Mouse (Mus musculus): ENCODE data around the gene Tmem80. TPM values are rescaled to one million over a fixed set of nuclear protein-coding genes. Genes with fewer than 3 reads are reported as not detected.

The Tmem80 gene
- total RNA-seq, 2 experiments from 2014 or later, result 29.2 to 30.5 TPM

- DNase-seq (ENCODE audit: low spot score in 2 of 2), result no peak
Measured at GRCm38 (mm10) chr7:141319446-141319845, 8.1 kb upstream of the Tmem80 start.

DNA sequence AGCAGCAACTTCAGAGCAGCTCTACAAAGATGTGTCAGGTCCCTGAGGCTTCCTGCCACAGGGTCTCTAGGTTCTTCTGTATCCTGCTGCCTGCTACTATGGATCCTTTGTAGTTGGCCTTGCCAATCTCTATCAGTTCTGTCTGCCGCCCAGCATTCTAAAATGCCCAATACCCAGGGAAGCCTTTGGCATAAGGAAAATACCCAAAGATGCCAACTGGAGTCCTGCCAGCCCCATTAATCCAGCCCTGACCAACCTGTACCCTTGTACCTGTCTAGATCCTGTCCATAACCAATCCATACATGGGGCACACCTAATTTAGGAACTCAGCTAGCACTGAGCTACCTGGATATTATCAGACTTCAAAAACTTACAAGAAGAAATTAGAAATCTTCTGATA, 2.9 kb upstream of the Tmem80 start:
- no peak for DNase-seq (ENCODE audit: low spot score in 2 of 2)

DNA sequence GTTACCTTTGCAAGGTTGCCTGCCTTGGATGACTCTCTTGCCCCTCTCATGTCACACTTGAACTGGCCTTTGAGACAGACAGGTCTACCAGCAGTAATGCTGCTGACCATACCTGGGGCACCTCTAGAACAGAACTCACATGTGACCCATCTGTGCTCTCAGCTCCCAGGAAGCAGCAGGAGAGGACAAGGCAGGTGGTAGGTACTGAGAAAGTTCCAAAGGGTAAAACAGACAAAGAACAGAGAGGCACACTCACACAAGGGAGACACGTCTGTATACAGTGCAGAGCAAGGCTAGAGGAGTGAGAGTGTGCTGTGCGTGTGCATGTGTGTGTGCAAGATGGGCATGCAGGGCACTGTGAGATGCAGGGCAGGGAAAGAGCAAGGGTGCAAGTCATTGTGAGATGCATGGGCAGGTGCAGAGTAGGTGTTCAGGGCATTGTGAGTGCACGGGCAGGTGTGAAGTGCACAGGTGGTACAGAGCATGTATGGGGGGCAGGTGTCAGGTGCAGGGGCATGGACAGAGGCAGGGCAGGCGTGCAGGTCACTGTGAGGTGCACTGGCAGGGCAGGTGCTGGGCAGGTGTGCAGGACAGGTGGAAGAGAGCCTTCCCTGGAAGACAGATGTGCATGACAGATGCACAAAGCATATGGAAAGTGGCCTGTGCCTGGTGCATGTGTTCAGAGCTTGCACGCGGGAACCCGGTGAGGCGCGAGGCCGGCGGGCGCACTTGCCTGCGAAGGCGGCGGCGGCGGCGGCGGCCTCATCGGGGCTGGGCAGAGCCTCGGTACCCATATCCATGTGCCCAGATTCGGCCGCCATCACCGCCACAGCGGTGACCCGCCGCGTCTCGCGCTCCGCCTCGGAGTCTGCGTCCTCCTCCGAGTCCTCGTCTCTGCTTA, 743 bp upstream of the Tmem80 start:
- no peak for DNase-seq (ENCODE audit: low spot score in 2 of 2)

DNA sequence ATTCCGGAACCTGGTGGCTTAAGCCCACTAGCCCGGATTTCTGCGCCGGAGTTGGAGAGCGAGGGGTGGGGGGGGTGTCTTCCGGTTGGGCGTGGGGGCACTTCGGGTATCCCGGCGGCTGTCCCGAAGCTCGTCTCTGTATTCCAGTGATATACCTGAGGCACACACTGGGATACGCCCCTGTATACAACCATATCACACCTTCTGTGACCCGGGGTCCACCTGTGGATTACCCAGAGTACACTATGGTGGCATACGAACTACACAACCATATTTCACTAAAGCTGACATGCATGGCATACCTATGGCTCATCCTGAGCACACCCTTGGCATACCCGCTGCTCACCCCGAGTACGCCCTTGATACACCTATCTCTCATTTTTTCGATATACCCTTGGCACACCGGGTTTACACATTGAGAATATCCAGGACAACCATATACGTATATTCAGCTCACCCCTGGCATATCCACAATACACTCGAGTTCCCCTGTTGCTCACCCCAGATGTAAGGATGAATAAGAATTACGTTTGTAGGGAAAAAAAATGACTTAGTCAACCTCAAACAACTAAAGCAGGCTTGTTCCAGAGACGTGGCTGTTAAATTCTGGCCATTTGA, 943 bp downstream of the Tmem80 start:
- DNase-seq (ENCODE audit: low spot score in 2 of 2), result no peak

- DNase-seq (ENCODE audit: low spot score in 2 of 2), result no peak
Measured at GRCm38 (mm10) chr7:141330706-141331105, 3.2 kb downstream of the Tmem80 start.

DNA sequence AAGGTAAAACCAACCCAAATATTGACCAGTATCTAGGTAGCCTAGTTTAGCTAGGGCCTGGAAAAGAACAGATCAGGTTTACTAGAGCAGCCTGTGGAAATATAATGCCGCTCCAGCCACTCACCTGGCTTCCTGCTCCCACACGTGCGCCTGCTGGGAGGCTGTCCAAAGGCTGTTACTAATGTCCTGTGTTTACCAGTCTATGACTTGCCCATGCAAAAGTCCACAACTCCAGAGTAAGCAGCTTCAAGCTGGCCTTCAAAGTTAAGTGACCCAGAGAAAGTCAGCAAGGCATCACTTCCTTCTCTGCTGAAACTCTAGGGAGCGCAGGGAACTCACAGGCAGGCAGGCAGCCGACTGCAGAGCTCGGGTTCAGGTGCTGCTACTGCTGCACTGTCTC, 4.5 kb downstream of the Tmem80 start:
- DNase-seq (ENCODE audit: low spot score in 2 of 2), result no peak

- DNase-seq (ENCODE audit: low spot score in 2 of 2), result no peak
Measured at GRCm38 (mm10) chr7:141335044-141335579, 7.6 kb downstream of the Tmem80 start.

- peak in 1 of 2 experiments; percentile 24 for DNase-seq (ENCODE audit: low spot score in 2 of 2)
Measured at GRCm38 (mm10) chr7:141335682-141336081, 8.1 kb downstream of the Tmem80 start.

DNA sequence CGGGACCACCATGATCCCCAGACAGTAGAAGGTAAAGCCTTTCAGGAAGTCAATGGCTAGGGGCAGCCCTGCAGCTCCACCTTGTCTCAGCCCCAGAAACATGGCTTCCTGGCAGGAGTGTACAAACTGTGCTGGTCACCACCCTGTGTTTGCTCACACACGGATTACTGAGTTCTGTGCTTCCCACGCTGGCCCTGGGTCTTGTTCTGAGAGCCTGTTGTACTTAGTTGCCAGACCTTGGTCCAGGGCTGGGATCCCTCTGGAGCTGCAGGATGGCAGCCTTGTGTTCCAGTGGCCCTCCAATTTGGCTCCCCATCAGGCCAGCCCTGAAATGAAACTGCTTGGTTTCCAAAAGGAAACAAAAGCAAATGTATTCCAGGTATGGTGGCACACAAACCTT, 8.8 kb downstream of the Tmem80 start:
- DNase-seq (ENCODE audit: low spot score in 2 of 2), result no peak

- DNase-seq (ENCODE audit: low spot score in 2 of 2), result no peak
Measured at GRCm38 (mm10) chr7:141337716-141338416, 10.3 kb downstream of the Tmem80 start.

DNA sequence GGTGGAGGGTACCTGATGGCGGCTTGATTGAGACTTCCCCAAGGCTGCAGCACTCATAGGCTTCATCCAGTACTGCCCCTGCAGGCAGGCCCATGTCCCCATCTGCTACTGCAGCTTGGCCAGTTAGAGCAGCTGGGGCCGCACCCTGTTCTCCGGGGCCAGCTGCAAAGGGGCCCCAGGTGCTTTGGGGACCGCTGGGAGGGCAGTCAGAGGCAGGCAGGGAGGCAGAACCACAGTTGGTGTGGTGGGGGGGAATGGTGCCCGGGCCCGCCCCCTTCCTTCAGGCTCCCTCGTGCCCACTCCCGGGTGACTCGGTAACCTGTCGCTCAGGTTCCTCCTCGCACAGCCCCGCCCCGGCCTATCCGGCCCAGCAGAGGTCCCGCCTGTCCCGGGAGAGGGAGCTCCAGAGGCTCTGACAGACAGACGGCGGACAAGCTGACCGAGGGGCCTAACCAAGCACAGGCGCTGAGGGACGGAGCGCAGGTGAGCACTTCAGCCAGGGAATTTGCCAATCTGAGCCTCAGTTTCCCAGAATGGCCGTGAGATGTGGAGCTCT, 11.1 kb downstream of the Tmem80 start, which contains the start of gene Eps8l2:
Eps8l2 (plus strand) TSS at position 305 of the 556 bp plus-strand sequence.
- no peak for DNase-seq (ENCODE audit: low spot score in 2 of 2)

DNA sequence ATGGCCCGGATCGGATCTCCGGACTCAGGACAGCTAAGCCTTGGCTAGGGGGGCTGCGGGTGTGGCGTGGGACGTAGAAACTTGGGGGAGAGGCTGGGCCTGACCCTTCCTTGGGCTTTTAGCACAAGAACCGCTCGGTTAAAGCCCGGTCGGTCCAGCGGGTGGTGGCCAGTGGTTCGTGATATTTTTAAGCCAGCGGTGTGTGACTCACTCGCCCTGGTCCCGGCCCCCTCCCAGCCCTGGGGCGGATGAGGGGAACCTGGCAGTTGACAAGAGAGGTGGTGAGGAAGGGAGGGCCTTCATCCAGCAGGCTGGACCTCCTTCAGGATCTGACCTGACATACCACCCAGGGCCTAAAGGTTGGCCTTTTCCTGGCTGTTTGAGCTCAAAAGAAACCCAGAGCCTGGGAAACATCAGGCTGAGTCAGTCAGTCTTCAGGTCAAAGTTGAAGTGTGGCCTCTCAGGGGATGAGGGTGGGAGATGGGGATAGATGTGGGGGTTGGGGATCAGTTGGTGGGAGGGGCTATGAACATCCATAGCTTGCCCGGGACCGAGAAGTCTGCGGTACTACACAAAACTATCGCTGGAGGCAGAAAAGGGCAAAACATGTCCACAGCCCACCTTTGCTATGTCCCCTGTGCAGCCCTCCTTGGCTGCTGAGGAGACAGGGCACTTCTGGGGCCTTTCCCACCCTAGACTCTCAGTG, 11.8 kb downstream of the Tmem80 start:
- DNase-seq (ENCODE audit: low spot score in 2 of 2), result no peak

GRCm38 (mm10) chr7:141340023-141340422, 12.5 kb downstream of the Tmem80 start:
- DNase-seq (ENCODE audit: low spot score in 2 of 2), result no peak

DNA sequence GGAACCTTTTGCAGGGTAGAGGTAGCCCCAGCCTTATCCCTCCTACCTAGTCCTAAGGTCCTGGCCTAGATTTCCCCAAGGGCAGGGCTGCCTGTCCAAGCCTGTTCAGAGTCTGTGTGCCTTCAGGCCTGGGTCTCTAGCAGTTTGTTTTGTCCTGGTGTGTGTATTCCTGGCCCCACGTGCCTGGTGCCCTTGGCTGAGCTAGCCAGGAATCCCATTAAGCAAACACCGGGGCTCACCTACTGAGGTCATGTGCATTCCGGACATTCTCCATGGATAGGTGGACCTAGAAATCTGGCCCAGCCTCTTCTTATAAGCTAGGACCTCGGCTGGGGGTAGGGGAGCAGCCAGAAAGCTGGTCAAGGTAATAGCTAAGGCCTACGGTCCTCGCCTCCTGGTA, 12.9 kb downstream of the Tmem80 start:
- DNase-seq (ENCODE audit: low spot score in 2 of 2), result no peak

DNA sequence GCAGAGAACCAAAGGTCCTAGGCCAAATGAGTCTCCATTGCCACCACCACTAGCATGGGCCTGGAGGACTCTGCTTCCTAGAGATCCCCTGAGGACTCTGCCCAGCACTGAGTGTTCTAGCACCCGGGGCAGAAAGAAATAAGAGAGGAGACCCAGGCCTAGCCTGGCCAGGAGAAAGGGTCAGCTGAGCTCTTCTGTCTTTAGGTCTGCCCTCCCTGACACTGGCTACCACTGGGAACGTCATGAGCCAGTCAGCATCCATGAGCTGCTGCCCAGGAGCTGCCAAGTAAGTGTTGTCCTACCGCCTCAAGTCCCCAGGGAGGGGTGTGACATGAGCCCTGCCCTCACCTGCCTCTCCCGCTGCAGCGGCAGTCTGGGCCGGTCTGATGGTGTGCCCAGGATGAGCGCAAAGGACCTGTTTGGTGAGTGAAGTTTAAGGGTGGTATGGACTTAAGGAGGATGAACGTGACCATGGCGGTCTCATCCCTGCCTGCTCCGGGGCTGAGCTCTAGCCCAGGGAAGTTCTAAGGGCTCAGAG, 14.2 kb downstream of the Tmem80 start:
- DNase-seq (ENCODE audit: low spot score in 2 of 2), result no peak

DNA sequence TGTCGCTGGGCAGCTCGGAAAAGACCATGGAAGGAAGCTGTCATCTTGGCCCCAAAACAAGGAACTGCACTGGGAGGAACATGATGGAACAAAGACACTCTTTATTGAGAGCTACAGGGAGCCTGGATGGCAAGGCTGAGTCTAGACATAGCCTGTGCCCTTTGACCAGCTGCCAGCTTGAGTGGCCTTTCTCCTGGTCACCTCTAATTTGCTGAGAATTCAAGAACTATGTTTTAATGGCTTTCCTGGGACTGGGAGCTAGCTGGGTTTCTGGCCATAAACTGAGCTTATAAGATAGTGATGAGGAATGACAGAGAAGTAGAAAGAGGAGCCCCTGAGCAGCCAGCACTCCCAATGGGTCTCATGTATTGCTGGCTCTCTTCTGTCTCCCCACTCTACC, 15.7 kb downstream of the Tmem80 start:
- DNase-seq (ENCODE audit: low spot score in 2 of 2), result no peak

GRCm38 (mm10) chr7:141343696-141344095, 16.2 kb downstream of the Tmem80 start:
- no peak for DNase-seq (ENCODE audit: low spot score in 2 of 2)

GRCm38 (mm10) chr7:141344787-141345186, 17.2 kb downstream of the Tmem80 start:
- no peak for DNase-seq (ENCODE audit: low spot score in 2 of 2)

GRCm38 (mm10) chr7:141351061-141351460, 23.5 kb downstream of the Tmem80 start:
- DNase-seq (ENCODE audit: low spot score in 2 of 2), result no peak

DNA sequence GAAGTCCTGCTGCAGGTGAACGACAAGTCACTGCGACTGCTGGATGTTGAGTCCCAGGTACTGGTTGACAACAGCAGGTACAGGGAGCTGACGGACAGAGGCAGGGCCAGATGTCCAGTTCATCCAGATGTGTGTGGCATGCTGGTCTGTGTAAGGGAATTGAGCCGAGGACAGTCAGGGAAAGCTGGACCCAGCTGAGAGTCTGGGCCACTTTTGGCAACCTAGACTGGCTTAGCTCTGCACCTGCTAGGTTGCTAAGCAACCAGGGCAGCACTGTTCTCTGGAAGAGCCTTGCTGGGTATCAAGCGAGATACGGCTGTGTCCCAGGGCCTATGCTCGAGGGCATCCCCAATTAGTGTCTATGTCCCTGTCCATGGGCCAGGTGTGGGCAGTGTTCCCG, 27.5 kb downstream of the Tmem80 start:
- no peak for DNase-seq (ENCODE audit: low spot score in 2 of 2)
